Mouse (Mus musculus) embryonic fibroblast, embryonic 13.5 days (primary cell): ENCODE measurements at regions not wholly inside any gene's neighbourhood (a gene's known extent, or its start where the extent isn't known, plus 50 kb on each side); places are given as distances from the start of the nearest gene placed in this dataset.
"Not testable (repeated sequence)": the region's sequence is repeated elsewhere in the genome, so short reads cannot be mapped to it uniquely, and the experiment has no call there.

Experiments used
- H3K27ac ChIP-seq: 2 replicates; pipeline ENCODE4 v1.5.1; 2012; ENCODE audit warnings: low read length, control low read depth, inconsistent platforms; ENCODE audit not compliant: insufficient read depth
- H3K4me1 ChIP-seq: 2 replicates; pipeline ENCODE4 v1.6.1; 2011; ENCODE audit warnings: low read length; ENCODE audit not compliant: control insufficient read depth, insufficient read depth
- H3K4me3 ChIP-seq: 2 replicates; pipeline ENCODE4 v1.5.1; 2011; ENCODE audit warnings: mild to moderate bottlenecking, control low read depth, low read length; ENCODE audit not compliant: insufficient read depth
- CTCF ChIP-seq: IDR thresholded peaks from 2 replicates; pipeline ENCODE4 v1.5.1; 2011; ENCODE audit warnings: mild to moderate bottlenecking, control low read depth, low read length, moderate library complexity, borderline replicate concordance; ENCODE audit not compliant: insufficient read depth
- POLR2A ChIP-seq: IDR thresholded peaks from 2 replicates; pipeline ENCODE4 v1.6.1; 2011; ENCODE audit warnings: low read depth, mild to moderate bottlenecking, control low read depth, low read length, moderate library complexity

DNA sequence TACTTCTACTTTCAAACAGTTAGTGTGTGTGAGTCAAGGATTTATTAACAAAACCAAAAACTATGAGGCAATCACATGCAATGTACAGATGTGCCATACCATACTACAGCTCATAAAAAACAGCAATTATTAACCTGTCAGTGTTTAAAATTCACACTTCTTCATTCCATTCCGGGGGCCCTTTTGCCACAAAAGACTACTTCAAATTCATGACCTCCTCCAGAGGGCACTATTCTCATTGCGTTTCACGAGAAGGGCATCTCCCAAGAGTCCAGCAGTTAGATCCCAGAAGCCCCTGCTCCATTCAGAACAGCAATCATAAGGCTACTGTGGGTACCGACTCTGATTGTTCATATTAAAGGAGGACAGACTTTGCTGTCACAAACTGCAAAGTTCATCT is 118.0 kb upstream of the Nebl start:
- Histone ChIP-seq H3K27ac (no peak overlapping the region), H3K4me3 (no peak overlapping the region), H3K4me1 (0 out of 2 replicates have a peak, but pooled peaks cover 4% of the 10 kb centered on the region)
- no peak for TF ChIP-seq CTCF
- no peak for TF ChIP-seq POLR2A

DNA sequence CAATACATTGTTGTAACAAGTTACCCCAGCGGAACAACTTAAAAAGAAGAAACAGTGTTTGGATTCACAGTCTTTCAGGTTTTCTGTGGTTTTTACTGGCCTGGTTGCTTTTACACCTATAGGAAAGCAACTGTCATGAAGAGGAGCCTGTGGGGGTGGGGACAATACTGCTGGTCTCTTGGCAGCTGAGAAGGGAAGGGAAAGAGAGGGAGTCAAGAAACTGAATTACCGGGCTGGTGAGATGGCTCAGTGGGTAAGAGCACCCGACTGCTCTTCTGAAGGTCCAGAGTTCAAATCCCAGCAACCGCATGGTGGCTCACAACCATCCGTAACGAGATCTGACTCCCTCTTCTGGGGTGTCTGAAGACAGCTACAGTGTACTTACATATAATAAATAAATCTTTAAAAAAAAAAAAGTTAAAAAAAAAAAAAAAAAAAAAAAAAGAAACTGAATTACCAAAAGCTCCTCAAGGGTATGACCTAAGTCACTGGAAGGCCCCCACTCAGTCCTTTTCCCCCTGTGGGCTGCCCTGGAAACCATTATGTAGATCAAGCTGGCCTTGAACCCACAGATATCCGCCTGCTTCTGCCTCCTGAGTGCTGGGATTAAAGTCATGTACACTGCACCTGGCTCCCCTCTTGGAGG is 114.3 kb upstream of the Nebl start:
- not testable (repeated sequence) for H3K4me1 ChIP-seq, H3K27ac ChIP-seq, H3K4me3 ChIP-seq

DNA sequence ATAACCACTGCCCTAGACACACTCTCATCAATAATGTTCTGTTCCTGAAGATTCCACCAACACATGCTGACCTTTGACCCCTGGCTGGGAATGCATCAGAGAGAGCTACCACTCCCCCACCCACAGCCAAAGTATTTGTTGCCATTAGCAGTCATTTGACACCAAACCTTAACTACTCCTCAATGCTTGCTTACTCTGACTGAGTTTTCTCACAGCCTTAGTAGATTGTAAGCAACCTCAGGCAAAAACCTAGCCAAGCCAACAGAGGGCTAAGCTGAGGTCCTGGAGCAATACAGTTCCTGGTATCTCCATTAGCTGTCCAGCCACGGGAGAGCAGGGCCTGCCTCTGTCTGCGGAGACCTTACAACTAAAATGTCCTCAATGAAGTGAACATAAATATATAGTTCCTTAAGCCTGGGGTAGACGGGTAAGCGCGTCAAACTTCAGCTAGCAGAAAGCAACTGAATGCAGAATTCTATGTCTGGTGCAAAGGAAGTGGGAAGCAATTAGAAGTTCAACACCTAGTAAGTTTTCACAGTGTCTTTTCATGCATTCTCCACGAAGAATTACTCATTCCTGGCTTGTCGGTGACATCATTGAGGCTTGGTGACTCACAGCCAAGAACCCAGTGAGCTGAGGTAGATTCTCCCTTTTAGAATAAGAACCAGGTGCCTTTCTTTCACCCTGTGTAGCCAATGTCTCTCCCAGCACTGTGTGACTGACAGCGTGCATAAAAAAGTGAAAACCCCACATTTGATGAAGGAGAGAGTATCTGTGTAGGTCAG is 113.6 kb upstream of the Nebl start:
- no peak for TF ChIP-seq CTCF
- TF ChIP-seq POLR2A = no peak
- 0 out of 2 replicates have a peak, but pooled peaks cover 4% of the 10 kb centered on the region for H3K4me1 ChIP-seq
- H3K4me3 ChIP-seq = no peak overlapping the region
- H3K27ac ChIP-seq = no peak overlapping the region

DNA sequence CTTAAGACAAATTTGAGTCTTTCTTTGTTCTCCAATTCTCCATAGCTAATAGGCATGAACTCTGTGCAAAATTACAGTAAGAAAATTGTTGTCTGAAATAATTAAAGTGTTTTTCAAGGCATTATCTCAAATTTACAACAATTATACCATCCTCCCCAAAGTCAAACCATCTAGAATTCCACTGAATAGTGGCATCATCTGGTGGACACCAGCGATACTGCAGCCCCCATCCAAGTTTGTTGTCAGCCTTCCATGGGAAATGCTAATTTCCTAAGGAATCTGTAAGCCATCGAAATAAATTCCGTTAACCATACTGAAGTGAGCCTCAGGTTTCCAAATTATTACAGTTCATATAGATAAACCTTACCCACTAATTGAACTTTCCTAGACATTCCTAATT is 110.7 kb upstream of the Nebl start:
- TF ChIP-seq POLR2A (no peak), CTCF (peak; percentile 38; the same call in 1 of the 2 replicates)
- Histone ChIP-seq H3K4me3 (no peak overlapping the region), H3K27ac (no peak overlapping the region), H3K4me1 (0 out of 2 replicates have a peak, but pooled peaks cover 4% of the 10 kb centered on the region)

DNA sequence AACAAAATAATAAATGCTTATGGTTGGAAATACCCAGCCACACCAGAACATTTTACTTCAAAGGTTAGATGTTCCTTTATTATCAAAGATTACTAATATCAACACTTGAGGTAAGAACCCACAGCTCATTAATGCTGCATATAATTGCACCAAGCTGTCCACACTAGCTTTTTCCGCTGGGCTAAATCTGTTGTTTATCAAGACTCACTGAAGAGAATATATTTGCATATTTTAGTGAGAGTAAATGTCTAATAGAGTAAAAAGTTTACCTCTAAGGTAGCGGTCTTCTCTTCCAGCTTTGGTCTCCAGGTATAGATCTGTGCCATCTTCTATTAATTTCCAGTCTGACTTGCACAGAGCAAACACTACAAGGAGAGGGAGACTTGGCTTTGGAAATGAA is 110.3 kb upstream of the Nebl start:
- H3K27ac ChIP-seq = no peak overlapping the region
- no peak overlapping the region for H3K4me3 ChIP-seq
- H3K4me1 ChIP-seq = 0 out of 2 replicates have a peak, but pooled peaks cover 4% of the 10 kb centered on the region
- no peak for TF ChIP-seq POLR2A
- no peak for TF ChIP-seq CTCF

DNA sequence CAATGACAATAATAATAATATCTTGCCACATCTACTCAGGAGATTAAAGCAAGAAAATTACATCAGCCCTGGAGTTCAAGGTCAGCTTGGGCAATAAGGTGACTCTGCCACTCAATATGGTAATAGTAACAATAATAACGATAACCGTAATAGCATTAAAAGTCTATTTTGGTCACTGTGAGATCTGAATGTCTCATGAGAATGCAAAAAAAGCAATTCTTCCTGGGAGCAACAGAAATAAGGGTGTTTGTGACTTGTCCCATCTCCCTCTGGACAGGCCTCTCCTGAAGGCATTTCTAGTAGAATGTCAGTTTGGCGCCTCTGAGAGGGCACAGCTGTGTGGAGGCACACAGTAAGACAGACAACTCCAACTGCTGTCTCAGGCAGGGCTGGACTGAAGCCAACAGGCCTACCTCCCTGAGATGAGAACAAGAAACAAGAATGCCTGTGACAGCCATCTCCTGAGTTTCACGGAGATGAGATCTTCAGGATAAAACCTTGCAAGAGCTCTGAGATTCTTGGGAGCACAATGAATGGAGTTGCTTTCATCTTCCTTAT is 109.8 kb upstream of the Nebl start:
- no peak overlapping the region for H3K4me3 ChIP-seq
- no peak overlapping the region for H3K27ac ChIP-seq
- 0 out of 2 replicates have a peak, but pooled peaks cover 4% of the 10 kb centered on the region for H3K4me1 ChIP-seq
- TF ChIP-seq CTCF (no peak), POLR2A (no peak)

DNA sequence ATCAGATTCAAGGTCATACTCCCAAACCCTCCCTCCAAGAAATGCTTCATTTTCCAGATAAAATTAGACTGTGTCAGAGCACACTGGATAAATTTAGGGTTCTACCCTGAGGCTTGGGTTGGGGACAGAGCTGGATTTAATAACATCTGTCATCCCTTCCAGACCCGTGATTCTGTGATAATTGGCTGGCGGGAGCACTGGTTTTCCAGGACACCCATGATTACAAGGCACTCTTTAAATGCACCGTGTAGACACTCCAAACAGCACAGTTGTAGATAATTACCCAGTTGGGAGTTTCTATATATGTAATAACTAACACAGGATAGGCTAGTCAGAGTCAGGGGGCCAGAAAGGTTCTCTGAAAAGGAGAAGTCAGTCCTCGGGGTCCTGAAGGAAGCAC is 108.4 kb upstream of the Nebl start:
- H3K27ac ChIP-seq = no peak overlapping the region
- TF ChIP-seq CTCF (no peak), POLR2A (no peak)
- H3K4me1 ChIP-seq = 0 out of 2 replicates have a peak, but pooled peaks cover under 1% of the 10 kb centered on the region
- H3K4me3 ChIP-seq = no peak overlapping the region

DNA sequence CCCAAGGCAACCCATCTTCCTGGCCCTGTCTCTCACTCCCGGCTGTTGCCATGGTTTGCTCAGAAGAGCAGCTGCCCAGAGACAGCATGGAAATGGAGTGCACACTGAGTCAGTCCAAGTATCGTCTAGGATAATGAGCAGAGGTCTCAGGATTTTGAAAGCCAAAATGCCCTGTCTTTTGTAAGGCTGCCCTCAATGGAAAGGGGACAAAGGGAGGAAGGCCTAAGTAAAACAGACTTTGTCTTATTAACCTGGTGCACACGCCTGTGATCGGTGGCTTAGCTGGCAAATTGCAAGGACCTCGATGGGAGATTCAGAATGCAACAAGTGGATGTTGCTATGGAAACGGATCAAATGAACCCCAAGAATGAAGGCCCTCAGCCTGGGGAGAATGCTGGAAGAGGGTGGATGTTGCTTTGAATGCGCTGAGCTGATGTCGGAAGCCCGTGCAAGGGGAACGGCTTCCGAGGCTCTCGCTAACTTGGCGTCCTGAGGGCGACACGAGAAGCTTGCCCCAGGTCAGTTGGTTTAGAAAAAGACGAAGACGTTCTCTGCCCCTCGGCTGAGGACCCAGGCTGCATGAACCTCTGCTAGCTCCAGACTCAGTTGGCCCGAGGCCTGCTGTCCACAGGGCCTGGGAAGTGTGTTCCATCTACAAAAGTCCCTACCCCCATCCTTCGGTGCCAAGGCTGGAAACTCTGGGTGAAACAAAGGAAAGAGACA is 107.8 kb upstream of the Nebl start:
- no peak overlapping the region for H3K27ac ChIP-seq
- H3K4me3 ChIP-seq = no peak overlapping the region
- H3K4me1 ChIP-seq = no peaks in the 10 kb centered on the region
- TF ChIP-seq CTCF (no peak), POLR2A (no peak)

DNA sequence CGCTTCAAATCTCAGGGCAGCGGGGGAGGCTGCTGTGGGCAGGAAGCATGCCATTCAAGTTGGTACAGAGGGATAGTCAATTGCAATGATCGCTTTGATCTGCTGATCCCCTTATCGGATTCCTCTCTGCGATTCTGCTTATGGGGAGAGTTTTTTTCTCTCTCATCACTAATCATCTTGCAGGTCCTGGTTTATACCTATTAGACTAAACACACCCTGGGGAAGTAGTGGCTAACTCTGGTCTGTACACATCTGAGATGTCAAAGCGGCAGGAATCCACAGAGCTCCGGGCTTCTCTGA is 107.1 kb upstream of the Nebl start:
- Histone ChIP-seq H3K4me3 (no peak overlapping the region), H3K4me1 (no peaks in the 10 kb centered on the region), H3K27ac (no peak overlapping the region)
- TF ChIP-seq POLR2A = no peak
- TF ChIP-seq CTCF = no peak
